In the genomic region with DNA sequence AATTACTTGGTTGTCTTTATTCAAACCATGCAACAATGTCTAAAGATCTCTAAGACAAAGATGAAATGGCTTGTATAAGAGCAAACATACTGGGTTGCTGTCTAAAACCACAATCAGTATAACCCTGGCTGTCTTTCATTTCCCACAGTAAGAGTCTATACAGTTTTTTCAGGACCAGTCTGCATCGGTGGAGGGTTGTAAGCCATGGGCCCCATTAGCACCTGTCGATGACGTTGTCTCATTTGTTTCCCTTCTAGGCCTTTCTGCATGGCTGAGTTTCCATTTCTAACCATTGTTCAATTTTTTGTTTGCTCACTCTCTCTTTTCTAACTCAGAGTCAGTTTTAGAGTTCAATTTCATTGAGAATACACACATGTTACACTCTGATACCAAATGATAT, we compare ENCODE assay signal across 14 mouse cellular contexts.
"Had no signal": no experiment of that assay in that cellular context is flagged by ENCODE, and none has a peak within 500 bp of the region (broad histone marks: within the 10 kb centered on the region; RNA-seq: fewer than 3 reads in every experiment).

No protein-coding gene starts in this region.

- H3K27ac ChIP-seq: left cerebral cortex, adult 2 months; liver, embryonic 13.5 days had no signal

- H3K4me1 ChIP-seq: liver, embryonic 13.5 days had no signal

- DNase-seq: kidney, adult 9 months; kidney, postnatal 14 days; kidney, postnatal 4 days; layer of hippocampus, postnatal 36 days; liver, embryonic 13.5 days; lung, adult 2 months; lung, postnatal 14 days; lung, postnatal 4 days; midbrain, embryonic 14.5 days; thymus, adult 2 months; thymus, postnatal 14 days; thymus, postnatal 4 days had no signal

- H3K9me3 ChIP-seq: liver, embryonic 13.5 days had no signal

- H3K36me3 ChIP-seq: liver, embryonic 13.5 days had no signal

- H3K27me3 ChIP-seq: liver, embryonic 13.5 days had no signal

- H3K9ac ChIP-seq: liver, embryonic 13.5 days had no signal

- H3K4me3 ChIP-seq: left cerebral cortex, adult 2 months; liver, embryonic 13.5 days had no signal

- H3K4me2 ChIP-seq: liver, embryonic 13.5 days; midbrain, embryonic 11.5 days had no signal
